Mouse (Mus musculus) G1E (cell line): ENCODE results near the gene Ak5.

ENCODE experiments used
- CTCF ChIP-seq: IDR thresholded peaks from 2 replicates; pipeline ENCODE4 v1.5.1; 2012; ENCODE audit warnings: low read depth, low read length, inconsistent platforms, mixed read lengths
- GATA1 ChIP-seq: IDR thresholded peaks from 2 replicates; pipeline ENCODE4 v1.6.1; 2012; ENCODE audit warnings: borderline replicate concordance, low read length, inconsistent platforms, mixed read lengths
- POLR2AphosphoS5 ChIP-seq: IDR thresholded peaks from 2 replicates; pipeline ENCODE4 v1.6.1; 2012; ENCODE audit warnings: low read depth, low read length, inconsistent platforms; ENCODE audit not compliant: insufficient replicate concordance
- TAL1 ChIP-seq: conservative IDR thresholded peaks from 2 replicates; pipeline ENCODE4 v1.6.1; 2012; ENCODE audit warnings: low read depth, low read length, inconsistent platforms, mixed read lengths

GRCm38 (mm10) chr3:152432677-152433076, 235.5 kb downstream of the Ak5 start:
- TF ChIP-seq CTCF (no peak), TAL1 (no peak), GATA1 (no peak), POLR2AphosphoS5 (no peak)
